Mouse (Mus musculus) adrenal gland, postnatal 0 days (tissue): Measurements from ENCODE around the gene Gm14288. TPM values are rescaled to one million over a fixed set of nuclear protein-coding genes. Genes with fewer than 3 reads are reported as not detected.

Experiments used
- polyA plus RNA-seq: library from polyadenylated mRNA; unstranded; fragments of >200 nt; fragmentation: Nextera tagmentation; extraction: Ambion mirVana; gene quantifications from 2 replicates; pipeline ENCODE4 v1.2.1, GENCODE M21; 2015

The Gm14288 gene
- polyA plus RNA-seq = 2.6 and 5.7 TPM in 2 replicates

GRCm38 (mm10) chr2:175800993-175801392 is at the start of gene Gm14288:
TSS of gene Gm14288 (minus strand) at chr2:175801093.

GRCm38 (mm10) chr2:175741237-175741636 is 59.7 kb downstream of the Gm14288 start, which contains the start of gene Gm2007:
TSS of gene Gm2007 (plus strand) at chr2:175741537.

Other genes starting within 250 kb of the Gm14288 start
- gene Gm11007, start 157.1 kb downstream of the Gm14288 start, polyA plus RNA-seq = not detected in 2 replicates
- gene Zfp969, start 97.4 kb downstream of the Gm14288 start, polyA plus RNA-seq = 89.0 and 205 TPM in 2 replicates
- not detected in 2 replicates for gene Gm2007, start 59.6 kb downstream of the Gm14288 start, polyA plus RNA-seq
- 29.6 and 51.5 TPM in 2 replicates for gene Gm6710, start 68.1 kb upstream of the Gm14288 start, polyA plus RNA-seq
- gene Zfp966, start 130.0 kb upstream of the Gm14288 start, polyA plus RNA-seq = 1.3 and 1.6 TPM in 2 replicates
- 19.1 and 28.0 TPM in 2 replicates for gene Gm2026, start 164.2 kb upstream of the Gm14288 start, polyA plus RNA-seq